Mouse (Mus musculus): ENCODE measurements at regions not wholly inside any gene's neighbourhood (a gene's known extent, or its start where the extent isn't known, plus 50 kb on each side); places are given as distances from the start of the nearest gene placed in this dataset.

DNA sequence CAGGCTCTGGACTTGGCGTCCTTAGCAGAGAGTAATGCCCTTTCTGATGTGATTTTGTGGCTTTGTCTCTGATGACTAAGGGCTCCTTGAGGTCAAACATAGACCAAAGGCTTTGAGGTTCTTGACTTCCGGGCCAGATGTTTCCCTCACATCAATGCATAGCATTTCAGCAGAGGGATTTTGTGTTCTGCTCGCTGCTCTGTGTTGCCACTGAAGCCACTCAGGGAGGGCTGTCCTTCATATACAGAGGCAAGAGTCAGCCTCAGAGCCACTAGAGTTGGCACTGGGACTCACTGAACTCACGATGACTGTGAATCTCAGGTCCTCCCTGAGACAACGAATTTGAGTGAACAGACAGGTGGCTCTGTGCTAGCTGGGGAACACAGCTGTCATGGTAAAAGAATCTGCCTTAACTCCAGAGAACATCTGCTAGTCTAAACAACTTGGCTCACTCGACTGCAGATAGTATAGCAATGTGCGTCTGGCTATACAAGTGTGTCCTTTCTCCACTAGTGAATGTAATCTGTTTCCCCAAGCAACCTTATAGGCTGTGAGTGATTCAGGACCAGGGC is 74.3 kb downstream of the Gp2 start:
- TF ChIP-seq CTCF (IDR thresholded peaks at IDR 0.05; ENCODE audit: low read depth) = no peak
- no peak overlapping the region for H3K4me3 ChIP-seq (ENCODE audit: low read length)
- no peaks in the 10 kb centered on the region for H3K36me3 ChIP-seq (ENCODE audit: insufficient read depth, low read length)
- ATAC-seq = no peak
- H3K4me2 ChIP-seq (ENCODE audit: low read depth, low read length) = no peak overlapping the region
- no peaks in the 10 kb centered on the region for H3K27me3 ChIP-seq (ENCODE audit: insufficient read depth, low read length)
- no peak for DNase-seq (ENCODE audit: low spot score)
- H3K27ac ChIP-seq = no peak overlapping the region
- no peaks in the 10 kb centered on the region for H3K4me1 ChIP-seq (ENCODE audit: insufficient read depth, low read length)
- no peak overlapping the region for H3K9ac ChIP-seq (replicated peaks; ENCODE audit: low read length)
- 74% methylated on average over 7 of the region's 7 CpGs for WGBS
- no peaks in the 10 kb centered on the region for H3K9me3 ChIP-seq (ENCODE audit: low read length)

DNA sequence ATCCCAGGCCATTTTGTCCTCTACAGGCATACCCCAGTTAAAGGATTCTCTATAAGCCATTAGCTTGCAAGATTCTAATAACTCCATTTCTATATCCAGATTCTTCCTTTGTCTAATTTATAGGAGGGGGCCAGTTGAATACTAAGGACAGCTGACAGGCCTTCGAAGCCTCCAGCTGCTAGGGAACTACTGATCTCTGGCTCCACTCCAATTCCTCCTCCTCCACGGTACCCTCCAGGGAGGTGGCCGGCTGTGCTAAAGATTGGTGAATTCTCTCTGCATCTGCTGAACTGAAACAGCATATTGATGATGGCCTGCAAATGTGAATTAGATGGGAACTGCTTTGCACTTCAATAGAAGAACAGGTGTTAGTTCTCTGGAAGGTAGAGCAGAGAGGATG is 79.2 kb downstream of the Gp2 start:
- 7% methylated on average over 3 of the region's 3 CpGs for WGBS
- Histone ChIP-seq H3K36me3 (ENCODE audit: insufficient read depth, low read length) (no peaks in the 10 kb centered on the region), H3K9me3 (ENCODE audit: low read length) (no peaks in the 10 kb centered on the region), H3K4me1 (ENCODE audit: insufficient read depth, low read length) (no peaks in the 10 kb centered on the region), H3K4me2 (ENCODE audit: low read depth, low read length) (no peak overlapping the region), H3K4me3 (ENCODE audit: low read length) (no peak overlapping the region), H3K9ac (replicated peaks; ENCODE audit: low read length) (no peak overlapping the region), H3K27me3 (ENCODE audit: insufficient read depth, low read length) (no peaks in the 10 kb centered on the region), H3K27ac (no peak overlapping the region)
- ATAC-seq (peak; percentile 62), DNase-seq (ENCODE audit: low spot score) (peak; percentile 75)
- no peak for TF ChIP-seq CTCF (IDR thresholded peaks at IDR 0.05; ENCODE audit: low read depth)

DNA sequence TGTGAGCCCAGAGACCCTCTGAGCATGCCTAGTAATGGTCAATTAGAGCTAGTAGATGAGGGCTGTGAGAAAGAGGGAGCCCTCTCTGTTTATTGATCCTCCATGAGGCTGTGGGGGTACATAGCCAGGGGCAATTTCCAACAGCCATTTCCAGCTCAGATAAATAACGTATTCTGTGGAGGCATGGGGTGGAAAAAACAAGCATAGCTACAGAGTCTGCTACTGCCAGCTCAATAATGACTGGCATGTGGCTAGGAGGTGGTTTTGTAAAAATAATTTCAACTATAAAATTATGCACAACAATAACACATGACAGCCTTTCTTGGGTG is 94.9 kb downstream of the Gp2 start:
- H3K4me2 ChIP-seq (ENCODE audit: low read depth, low read length) = no peak overlapping the region
- TF ChIP-seq CTCF (IDR thresholded peaks at IDR 0.05; ENCODE audit: low read depth) = no peak
- WGBS = 43% methylated on average over 1 of the region's 1 CpGs

DNA sequence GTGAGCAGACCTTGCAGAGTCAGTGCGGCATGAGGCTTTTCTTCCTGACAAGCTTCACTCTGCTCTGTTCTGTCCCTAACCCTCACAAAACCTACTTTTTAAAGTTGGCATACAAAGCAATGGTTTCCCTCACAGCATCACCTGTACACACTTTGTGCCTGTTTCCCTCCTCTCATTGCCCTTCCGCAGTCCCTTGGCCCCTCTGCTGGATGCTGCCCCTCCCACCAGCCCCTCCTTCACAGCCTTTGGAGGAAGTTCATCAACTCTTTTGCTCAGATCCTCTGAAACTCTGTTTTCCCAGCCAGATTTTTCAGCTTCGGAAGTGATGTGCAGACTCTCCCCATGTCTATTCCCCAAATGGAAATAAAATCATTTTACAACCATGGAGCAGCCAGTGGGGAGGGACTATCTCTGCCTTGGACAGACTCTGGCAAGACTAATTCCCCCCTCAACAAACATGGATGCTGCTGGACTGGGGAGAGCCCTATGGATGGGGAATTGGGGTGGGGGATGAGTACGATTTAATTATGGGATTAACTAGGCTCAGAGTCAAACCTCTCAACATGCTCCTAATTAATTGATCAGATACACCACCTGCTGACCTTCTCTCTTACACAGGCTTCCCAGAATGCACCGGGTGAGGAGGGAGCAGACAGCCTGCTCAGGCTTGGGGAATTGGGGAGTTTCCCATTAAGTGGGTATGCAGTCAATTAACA is 95.4 kb downstream of the Gp2 start:
- no peaks in the 10 kb centered on the region for H3K4me1 ChIP-seq (ENCODE audit: insufficient read depth, low read length)
- WGBS = 38% methylated on average over 5 of the region's 5 CpGs
- H3K27me3 ChIP-seq (ENCODE audit: insufficient read depth, low read length) = no peaks in the 10 kb centered on the region
- no peak for TF ChIP-seq CTCF (IDR thresholded peaks at IDR 0.05; ENCODE audit: low read depth)
- H3K4me2 ChIP-seq (ENCODE audit: low read depth, low read length) = no peak overlapping the region
- H3K9ac ChIP-seq (replicated peaks; ENCODE audit: low read length) = no peak overlapping the region
- H3K9me3 ChIP-seq (ENCODE audit: low read length) = no peaks in the 10 kb centered on the region
- DNase-seq (ENCODE audit: low spot score) (peak; percentile 57), ATAC-seq (peak; percentile 75)
- no peak overlapping the region for H3K27ac ChIP-seq
- H3K36me3 ChIP-seq (ENCODE audit: insufficient read depth, low read length) = no peaks in the 10 kb centered on the region
- H3K4me3 ChIP-seq (ENCODE audit: low read length) = no peak overlapping the region

More for the DNA sequence above, 94.9 kb downstream of the Gp2 start:
- no peak overlapping the region for H3K27ac ChIP-seq
- H3K4me1 ChIP-seq (ENCODE audit: insufficient read depth, low read length) = no peaks in the 10 kb centered on the region
- no peaks in the 10 kb centered on the region for H3K27me3 ChIP-seq (ENCODE audit: insufficient read depth, low read length)
- ATAC-seq (no peak), DNase-seq (ENCODE audit: low spot score) (no peak)
- no peak overlapping the region for H3K4me3 ChIP-seq (ENCODE audit: low read length)
- H3K9ac ChIP-seq (replicated peaks; ENCODE audit: low read length) = no peak overlapping the region
- no peaks in the 10 kb centered on the region for H3K36me3 ChIP-seq (ENCODE audit: insufficient read depth, low read length)
- H3K9me3 ChIP-seq (ENCODE audit: low read length) = no peaks in the 10 kb centered on the region

DNA sequence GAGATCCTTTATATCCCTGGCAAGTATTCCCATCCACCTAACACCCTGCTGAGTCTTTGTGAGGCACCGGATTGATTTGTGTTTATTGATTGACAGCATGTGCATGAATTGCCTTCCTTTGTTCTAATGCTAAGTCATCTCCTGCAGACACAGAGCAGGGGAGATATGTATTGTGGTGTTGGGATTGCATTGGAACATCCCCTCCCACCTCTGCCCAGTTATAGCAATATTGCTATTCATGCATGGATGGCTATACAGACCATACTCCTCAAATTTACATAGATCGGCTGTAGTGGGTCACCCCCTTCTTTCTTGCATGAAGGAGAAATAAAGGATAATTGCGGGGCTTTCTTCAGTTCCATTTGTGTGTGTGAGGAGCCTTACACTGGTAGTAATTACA is 101.7 kb downstream of the Gp2 start:
- no peaks in the 10 kb centered on the region for H3K9me3 ChIP-seq (ENCODE audit: low read length)
- no peak overlapping the region for H3K9ac ChIP-seq (replicated peaks; ENCODE audit: low read length)
- no peak for DNase-seq (ENCODE audit: low spot score)
- WGBS = 53% methylated on average over 3 of the region's 3 CpGs
- TF ChIP-seq CTCF (IDR thresholded peaks at IDR 0.05; ENCODE audit: low read depth) = no peak
- no peak for ATAC-seq
- H3K4me3 ChIP-seq (ENCODE audit: low read length) = no peak overlapping the region
- H3K36me3 ChIP-seq (ENCODE audit: insufficient read depth, low read length) = no peaks in the 10 kb centered on the region
- H3K27ac ChIP-seq = no peak overlapping the region
- no peaks in the 10 kb centered on the region for H3K27me3 ChIP-seq (ENCODE audit: insufficient read depth, low read length)
- no peak overlapping the region for H3K4me2 ChIP-seq (ENCODE audit: low read depth, low read length)
- H3K4me1 ChIP-seq (ENCODE audit: insufficient read depth, low read length) = no peaks in the 10 kb centered on the region

DNA sequence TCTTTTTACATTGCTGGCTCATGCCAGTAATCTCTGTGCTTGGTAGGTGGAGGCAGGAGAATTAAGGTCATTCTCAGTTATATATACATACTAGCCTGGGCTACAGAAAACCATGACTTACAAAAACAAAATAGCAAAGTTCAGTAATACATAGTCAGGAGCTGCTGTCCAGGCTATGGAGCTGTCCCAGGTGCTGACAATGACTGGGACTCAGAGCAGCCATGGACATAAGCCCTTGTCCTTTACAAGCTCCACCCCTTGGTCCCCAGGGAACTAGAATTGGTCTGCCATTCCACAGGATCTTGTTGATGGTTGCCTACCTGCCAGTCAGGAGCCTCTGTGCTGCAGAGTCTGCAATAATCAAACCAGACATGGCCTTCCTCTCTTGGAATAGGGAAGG is 102.8 kb downstream of the Gp2 start:
- Histone ChIP-seq H3K27ac (no peak overlapping the region), H3K9me3 (ENCODE audit: low read length) (no peaks in the 10 kb centered on the region), H3K4me3 (ENCODE audit: low read length) (no peak overlapping the region), H3K9ac (replicated peaks; ENCODE audit: low read length) (no peak overlapping the region), H3K4me1 (ENCODE audit: insufficient read depth, low read length) (no peaks in the 10 kb centered on the region), H3K36me3 (ENCODE audit: insufficient read depth, low read length) (no peaks in the 10 kb centered on the region), H3K4me2 (ENCODE audit: low read depth, low read length) (no peak overlapping the region), H3K27me3 (ENCODE audit: insufficient read depth, low read length) (no peaks in the 10 kb centered on the region)
- DNase-seq (ENCODE audit: low spot score) = no peak
- no peak for TF ChIP-seq CTCF (IDR thresholded peaks at IDR 0.05; ENCODE audit: low read depth)
- no peak for ATAC-seq

DNA sequence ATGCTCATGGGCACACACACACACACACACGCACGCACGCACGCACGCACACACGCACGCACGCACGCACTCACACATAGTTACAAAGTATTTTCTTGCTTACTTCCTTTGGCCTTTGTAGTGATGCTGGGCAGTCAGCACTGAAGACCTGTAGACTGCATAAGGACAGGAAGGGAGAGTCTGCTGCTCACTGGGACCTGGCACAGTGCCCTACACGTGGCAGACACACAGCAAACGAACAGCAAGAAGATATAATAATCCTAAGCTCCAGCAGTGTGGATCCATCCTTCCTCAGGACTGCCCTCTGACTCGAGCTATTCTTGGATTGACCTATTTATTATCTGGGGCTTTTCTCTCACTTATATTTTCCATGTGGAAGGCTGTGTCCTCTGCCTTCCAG is 106.5 kb downstream of the Gp2 start:
- Histone ChIP-seq H3K27me3 (ENCODE audit: insufficient read depth, low read length) (no peaks in the 10 kb centered on the region), H3K36me3 (ENCODE audit: insufficient read depth, low read length) (no peaks in the 10 kb centered on the region), H3K27ac (no peak overlapping the region), H3K4me3 (ENCODE audit: low read length) (no peak overlapping the region), H3K9ac (replicated peaks; ENCODE audit: low read length) (no peak overlapping the region), H3K9me3 (ENCODE audit: low read length) (no peaks in the 10 kb centered on the region), H3K4me1 (ENCODE audit: insufficient read depth, low read length) (no peaks in the 10 kb centered on the region), H3K4me2 (ENCODE audit: low read depth, low read length) (no peak overlapping the region)
- WGBS = 87% methylated on average over 12 of the region's 12 CpGs
- DNase-seq (ENCODE audit: low spot score) (no peak), ATAC-seq (no peak)
- no peak for TF ChIP-seq CTCF (IDR thresholded peaks at IDR 0.05; ENCODE audit: low read depth)
